Mouse (Mus musculus) spleen, adult 2 months (tissue): ENCODE measurements at regions not wholly inside any gene's neighbourhood (a gene's known extent, or its start where the extent isn't known, plus 50 kb on each side); places are given as distances from the start of the nearest gene placed in this dataset.
A peak's percentile ranks its signal among the peaks of the same experiment; 100 is the strongest.

Experiments used
- DNase-seq, 2 experiments: peaks; one replicate each; pipeline versions ENCODE4 v3.0.0 to v3.0.0-alpha.2; 2012 to 2021; ENCODE audit warnings: low spot score in 2 of 2, low read depth in 1 of 2
- H3K27ac ChIP-seq: fragments of 200-500 bp; 2 replicates; pipeline ENCODE4 v1.5.1; 2012; ENCODE audit warnings: low read length, inconsistent platforms; ENCODE audit not compliant: insufficient read depth
- H3K27me3 ChIP-seq: fragments of 200-500 bp; 2 replicates; pipeline ENCODE4 v1.6.1; 2012; ENCODE audit warnings: mild to moderate bottlenecking, moderate library complexity, low read length, inconsistent platforms; ENCODE audit not compliant: control insufficient read depth, insufficient read depth
- H3K36me3 ChIP-seq: fragments of 200-500 bp; 2 replicates; pipeline ENCODE4 v1.6.1; 2012; ENCODE audit warnings: mild to moderate bottlenecking, low read length, inconsistent platforms; ENCODE audit not compliant: control insufficient read depth, insufficient read depth
- H3K4me1 ChIP-seq: fragments of 200-500 bp; 2 replicates; pipeline ENCODE4 v1.6.1; 2011; ENCODE audit warnings: inconsistent platforms; ENCODE audit not compliant: control insufficient read depth, insufficient read depth, insufficient read length
- H3K4me3 ChIP-seq: fragments of 200-500 bp; 2 replicates; pipeline ENCODE4 v1.5.1; 2011; ENCODE audit warnings: mild to moderate bottlenecking, inconsistent platforms; ENCODE audit not compliant: insufficient read depth, insufficient read length; ENCODE audit errors: extremely low read depth
- CTCF ChIP-seq: fragments of 200-500 bp; IDR thresholded peaks from 2 replicates; pipeline ENCODE4 v1.5.1; 2011; ENCODE audit warnings: mild to moderate bottlenecking, inconsistent platforms; ENCODE audit not compliant: insufficient read depth, insufficient read length, insufficient replicate concordance; ENCODE audit errors: extremely low read depth
- POLR2A ChIP-seq: fragments of 200-500 bp; IDR thresholded peaks from 2 replicates; pipeline ENCODE4 v1.6.1; 2011; ENCODE audit warnings: low read depth, low read length, inconsistent platforms
- WGBS: fragments of 180-500 bp; shearing (Covaris S2); methylation state at CpG from one replicate; pipeline ENCODE4 v1.1.7; 2018; 5-methylcytosine and 5-hydroxymethylcytosine counted together

DNA sequence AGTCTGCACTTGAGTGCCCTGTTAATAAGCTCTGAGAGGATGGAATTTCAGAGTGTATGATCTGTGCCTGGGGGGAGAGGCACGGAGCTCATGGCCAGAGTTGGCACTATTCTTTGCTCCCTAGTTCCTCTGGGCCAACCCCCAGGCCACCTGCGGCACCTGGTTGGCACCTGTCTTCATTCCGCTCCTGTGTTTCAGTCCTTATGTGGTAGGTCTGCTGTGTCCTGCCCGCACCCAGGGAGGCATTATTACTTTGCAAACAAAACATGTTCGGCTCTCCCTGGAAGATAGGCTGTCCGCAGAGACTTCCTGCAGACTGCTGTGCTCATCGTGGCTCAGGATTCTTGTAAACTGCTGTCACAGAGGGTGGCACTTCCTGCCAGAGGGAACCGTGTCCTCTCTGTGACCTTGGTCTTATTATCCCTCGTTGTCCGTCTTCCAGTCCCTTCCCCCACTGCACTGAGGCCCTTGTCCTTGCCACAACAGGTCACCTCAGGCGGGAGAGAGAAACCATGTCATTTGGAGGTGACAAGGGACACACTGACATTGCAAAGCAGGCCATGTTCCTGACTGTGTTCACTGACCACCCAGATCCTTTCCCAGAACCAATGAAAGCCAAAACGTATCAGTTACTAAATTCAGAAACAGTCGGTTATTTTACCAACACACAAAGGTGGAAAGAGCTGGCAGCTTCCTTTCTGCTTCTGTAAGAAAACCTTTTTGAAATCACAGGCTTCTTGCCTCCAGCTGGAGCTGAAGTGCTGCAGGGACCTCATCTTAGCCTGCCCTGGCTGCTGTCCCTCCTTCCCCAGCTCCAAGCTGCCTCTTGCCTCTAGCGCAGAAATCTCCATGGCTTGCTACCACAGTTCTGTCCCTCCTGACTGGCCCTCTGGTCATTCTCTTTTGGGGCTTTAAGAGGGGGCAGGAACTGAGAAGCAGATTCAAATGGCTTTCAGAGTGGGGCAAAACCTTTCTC is 777.0 kb upstream of the Car8 start:
- H3K4me3 ChIP-seq, result no peak overlapping the region
- no peaks in the 10 kb centered on the region for H3K36me3 ChIP-seq
- no peak for TF ChIP-seq POLR2A
- no peak for TF ChIP-seq CTCF
- WGBS, result 32% methylated on average over 14 of the region's 14 CpGs
- peaks cover 2% of the 10 kb centered on the region; the same call in 1 of the 2 replicates for H3K4me1 ChIP-seq
- no peak for DNase-seq
- H3K27ac ChIP-seq, result 0 out of 2 replicates have a peak overlapping the region, but pooled peaks have one; percentile 10
- no peaks in the 10 kb centered on the region for H3K27me3 ChIP-seq

DNA sequence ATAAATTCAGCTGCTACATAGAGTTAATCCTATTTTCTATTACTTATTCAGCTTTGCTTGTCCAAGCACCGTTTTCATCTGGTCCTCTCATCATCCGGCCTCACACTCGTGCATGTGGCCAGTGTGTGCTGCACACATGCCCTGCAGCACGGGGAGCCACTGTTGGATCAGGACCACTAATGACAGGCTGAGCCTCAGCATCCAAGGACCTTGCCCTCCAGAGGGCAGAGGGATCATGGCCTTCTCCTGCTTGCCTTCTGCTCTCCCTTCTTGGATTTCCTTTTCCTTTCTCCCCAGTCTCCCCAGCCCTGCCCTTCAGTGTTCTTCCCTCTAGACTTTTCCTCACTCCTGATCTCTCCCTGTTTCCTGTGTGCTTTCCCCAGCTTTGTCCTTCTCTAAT is 776.1 kb upstream of the Car8 start:
- no peaks in the 10 kb centered on the region for H3K27me3 ChIP-seq
- H3K4me1 ChIP-seq, result peaks cover 5% of the 10 kb centered on the region; the same call in 1 of the 2 replicates
- H3K36me3 ChIP-seq, result no peaks in the 10 kb centered on the region
- no peak overlapping the region for H3K4me3 ChIP-seq
- no peak for DNase-seq
- 86% methylated on average over 4 of the region's 4 CpGs for WGBS
- H3K27ac ChIP-seq, result no peak overlapping the region
- TF ChIP-seq CTCF (no peak), POLR2A (no peak)

DNA sequence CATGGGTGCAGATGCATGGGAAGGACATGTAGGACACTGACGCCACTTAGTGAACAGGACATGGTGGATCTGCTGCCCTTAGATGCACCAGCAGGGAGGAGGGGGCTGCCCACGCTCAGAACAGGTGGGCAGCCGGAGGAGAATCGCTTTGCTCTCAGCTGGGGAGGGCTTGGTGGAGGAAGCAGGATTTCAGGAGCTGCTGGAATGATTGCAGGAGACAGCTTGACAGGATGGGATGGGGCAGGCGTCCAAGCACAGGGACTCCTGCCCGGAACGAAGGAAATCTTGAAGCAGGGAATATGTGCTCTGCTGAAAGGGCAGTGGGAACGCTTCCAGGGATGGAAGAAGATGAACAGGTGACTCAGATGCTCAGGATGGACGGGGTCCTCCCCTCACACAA is 773.9 kb upstream of the Car8 start:
- H3K27ac ChIP-seq, result no peak overlapping the region
- DNase-seq, result no peak
- H3K36me3 ChIP-seq, result no peaks in the 10 kb centered on the region
- no peak for TF ChIP-seq POLR2A
- WGBS, result 93% methylated on average over 9 of the region's 9 CpGs
- peaks cover 6% of the 10 kb centered on the region; the same call in 1 of the 2 replicates for H3K4me1 ChIP-seq
- no peak overlapping the region for H3K4me3 ChIP-seq
- no peaks in the 10 kb centered on the region for H3K27me3 ChIP-seq

DNA sequence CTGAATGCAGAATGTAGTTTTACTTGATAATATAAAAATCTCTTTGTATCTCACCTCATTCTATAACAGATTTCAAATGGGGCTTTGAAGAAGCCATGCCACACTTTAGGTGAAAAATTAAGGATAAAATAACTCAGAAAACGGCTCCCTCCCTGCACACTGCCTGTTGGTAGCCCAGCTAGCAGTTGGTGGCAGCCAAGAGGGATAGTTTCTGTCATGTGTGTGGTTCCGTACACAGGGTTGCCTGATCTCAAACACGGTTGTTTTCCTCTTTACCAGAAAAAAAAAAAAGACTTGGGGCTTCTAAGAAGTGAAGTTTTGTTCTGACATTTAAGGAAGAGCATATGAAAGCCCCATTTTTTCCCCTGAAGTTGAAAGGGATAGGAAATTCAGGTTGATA is 773.1 kb upstream of the Car8 start:
- no peak for DNase-seq
- TF ChIP-seq POLR2A, result no peak
- TF ChIP-seq CTCF, result no peak
- H3K27ac ChIP-seq, result no peak overlapping the region
- H3K36me3 ChIP-seq, result no peaks in the 10 kb centered on the region
- peaks cover 6% of the 10 kb centered on the region; the same call in 1 of the 2 replicates for H3K4me1 ChIP-seq
- H3K4me3 ChIP-seq, result no peak overlapping the region
- no peaks in the 10 kb centered on the region for H3K27me3 ChIP-seq
- 73% methylated on average over 3 of the region's 3 CpGs for WGBS

DNA sequence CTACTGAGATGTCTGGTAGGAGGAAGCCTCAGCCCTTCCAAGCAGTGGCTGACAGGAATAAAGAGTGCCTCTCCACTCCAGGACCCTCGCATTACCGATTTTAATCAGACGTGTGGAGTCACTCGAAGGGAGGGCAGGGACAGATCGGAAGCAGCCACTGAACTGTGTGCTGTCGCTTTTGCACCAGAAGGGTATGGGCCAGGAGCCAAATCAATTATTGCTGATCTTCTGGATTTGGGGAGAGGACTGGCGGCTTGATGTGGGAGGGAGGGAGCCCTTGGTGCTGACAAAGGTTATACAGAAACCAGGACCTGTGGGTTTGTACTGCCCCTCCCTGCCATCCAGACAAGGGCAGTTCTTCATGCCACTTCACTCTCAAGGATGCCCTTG is 772.3 kb upstream of the Car8 start:
- Histone ChIP-seq H3K36me3 (no peaks in the 10 kb centered on the region), H3K27ac (no peak overlapping the region), H3K4me3 (no peak overlapping the region), H3K27me3 (no peaks in the 10 kb centered on the region), H3K4me1 (peaks cover 6% of the 10 kb centered on the region; the same call in 1 of the 2 replicates)
- WGBS, result 82% methylated on average over 7 of the region's 7 CpGs
- DNase-seq, result no peak
- TF ChIP-seq CTCF (no peak), POLR2A (no peak)

DNA sequence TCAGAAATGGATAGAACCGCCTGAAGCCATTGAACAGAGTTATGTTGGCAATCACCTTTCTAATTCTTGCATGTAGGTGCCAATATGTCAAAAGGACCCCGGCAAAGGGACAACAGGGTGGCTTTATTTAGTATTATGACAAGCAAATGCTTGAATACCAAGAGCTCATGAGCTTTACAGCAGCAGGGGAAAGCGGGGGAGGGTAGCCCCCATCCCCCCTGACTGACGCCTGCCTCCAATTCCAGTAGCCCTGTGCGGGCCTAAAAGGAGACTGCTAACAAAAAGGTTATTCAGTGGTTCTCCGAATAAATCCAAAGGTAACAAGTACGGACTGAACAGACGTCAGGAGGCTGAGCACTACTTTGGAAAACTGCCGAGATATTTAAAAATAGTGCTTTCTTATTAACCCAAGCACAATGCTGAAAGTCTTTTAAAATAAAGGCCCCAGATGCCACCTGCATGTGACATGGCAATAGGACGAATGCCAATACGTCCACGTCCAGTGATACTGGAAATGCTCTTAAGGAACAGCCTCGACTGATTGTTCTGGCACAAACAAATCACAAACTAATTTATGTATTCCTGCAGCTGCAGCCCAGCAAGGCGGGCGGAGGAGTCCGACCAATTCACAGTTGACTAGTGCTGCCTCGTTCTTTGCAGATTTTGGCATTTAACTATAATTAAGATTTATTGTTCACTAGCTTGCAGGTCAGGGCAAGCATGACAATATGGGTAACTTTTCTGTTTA is 771.7 kb upstream of the Car8 start:
- TF ChIP-seq POLR2A (no peak), CTCF (no peak)
- Histone ChIP-seq H3K36me3 (no peaks in the 10 kb centered on the region), H3K4me1 (peaks cover 3% of the 10 kb centered on the region; the same call in 1 of the 2 replicates), H3K4me3 (no peak overlapping the region), H3K27ac (no peak overlapping the region), H3K27me3 (no peaks in the 10 kb centered on the region)
- 90% methylated on average over 17 of the region's 17 CpGs for WGBS
- DNase-seq, result no peak

DNA sequence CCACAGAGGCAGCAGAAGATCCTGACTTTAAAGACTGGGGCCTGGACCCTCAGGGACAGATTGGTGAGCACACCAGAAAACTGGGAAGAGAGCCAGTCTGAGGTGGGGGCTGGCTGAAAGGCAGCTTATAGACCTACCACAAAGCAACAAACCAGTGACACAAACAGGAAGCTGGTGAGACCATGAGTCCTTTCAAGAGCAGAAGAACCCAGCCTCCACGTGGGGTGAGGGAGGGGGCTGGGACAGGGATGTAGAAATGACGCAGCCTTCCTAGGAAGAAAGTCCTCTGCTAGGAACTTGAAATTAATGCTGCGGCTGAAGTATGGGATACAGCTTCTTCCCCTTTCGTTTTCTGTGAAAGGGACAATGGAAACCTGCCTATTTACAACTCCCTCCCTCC is 770.8 kb upstream of the Car8 start:
- TF ChIP-seq CTCF, result no peak
- no peak for TF ChIP-seq POLR2A
- 7% methylated on average over 4 of the region's 4 CpGs for WGBS
- DNase-seq, result no peak
- peaks cover 3% of the 10 kb centered on the region; the same call in 1 of the 2 replicates for H3K4me1 ChIP-seq
- H3K27ac ChIP-seq, result no peak overlapping the region
- no peak overlapping the region for H3K4me3 ChIP-seq
- H3K27me3 ChIP-seq, result no peaks in the 10 kb centered on the region
- H3K36me3 ChIP-seq, result no peaks in the 10 kb centered on the region
